Mouse (Mus musculus) lung, embryonic 14.5 days (tissue): ENCODE measurements at regions not wholly inside any gene's neighbourhood (a gene's known extent, or its start where the extent isn't known, plus 50 kb on each side); places are given as distances from the start of the nearest gene placed in this dataset. TPM values are rescaled to one million over a fixed set of nuclear protein-coding genes. Genes with fewer than 3 reads are reported as not detected.
"Not testable (repeated sequence)": the region's sequence is repeated elsewhere in the genome, so short reads cannot be mapped to it uniquely, and the experiment has no call there.

Experiments
- ATAC-seq: fragments of 200-750 bp; cut with Nextera tagmentation; 2 replicates; pipeline ENCODE4 v1.8.0; 2017; ENCODE audit warnings: mild to moderate bottlenecking, moderate TSS enrichment, moderate library complexity; ENCODE audit not compliant: insufficient read depth
- DNase-seq: peaks from one replicate; pipeline ENCODE4 v3.0.0-alpha.2; 2015
- H3K27ac ChIP-seq: fragments of 300-500 bp; sonication (generic); 2 replicates; pipeline ENCODE4 v1.5.1; 2014; ENCODE audit warnings: low read depth, mild to moderate bottlenecking, moderate library complexity
- H3K27me3 ChIP-seq: fragments of 300-500 bp; sonication (generic); 2 replicates; pipeline ENCODE4 v1.6.1; 2014; ENCODE audit warnings: low read length, control low read depth; ENCODE audit not compliant: insufficient read depth
- H3K36me3 ChIP-seq: fragments of 300-500 bp; sonication (generic); 2 replicates; pipeline ENCODE4 v1.6.1; 2014; ENCODE audit warnings: control low read depth; ENCODE audit not compliant: insufficient read depth
- H3K4me1 ChIP-seq: fragments of 300-500 bp; sonication (generic); 2 replicates; pipeline ENCODE4 v1.6.1; 2014; ENCODE audit warnings: antibody characterized with exemption, control low read depth; ENCODE audit not compliant: insufficient read depth
- H3K4me2 ChIP-seq: fragments of 300-500 bp; sonication (generic); 2 replicates; pipeline ENCODE4 v1.6.1; 2014; ENCODE audit warnings: mild to moderate bottlenecking
- H3K4me3 ChIP-seq: fragments of 300-500 bp; sonication (generic); 2 replicates; pipeline ENCODE4 v1.5.1; 2014; ENCODE audit warnings: low read depth, low read length
- H3K9ac ChIP-seq: fragments of 300-500 bp; sonication (generic); 2 replicates; pipeline ENCODE4 v1.6.1; 2014
- H3K9me3 ChIP-seq: fragments of 300-500 bp; sonication (generic); 2 replicates; pipeline ENCODE4 v1.6.1; 2016; ENCODE audit warnings: low read depth, low read length, control low read depth
- CTCF ChIP-seq: IDR thresholded peaks from 2 replicates; pipeline ENCODE4 v1.5.1; 2016; ENCODE audit warnings: antibody characterized with exemption, low read depth
- WGBS: fragments of 180-500 bp; shearing (Covaris S2); extraction: QIAGEN DNeasy Blood & Tissue Kit; methylation state at CpG from one replicate; pipeline ENCODE4 v1.1.7; 2014; 5-methylcytosine and 5-hydroxymethylcytosine counted together
- microRNA-seq: library from miRNA; unstranded; fragments of <30 nt; microRNA quantifications from one replicate; pipeline ENCODE4, GENCODE M21; 2016; ENCODE audit warnings: borderline number of aligned reads

- Histone ChIP-seq H3K36me3 (no peaks in the 10 kb centered on the region), H3K27ac (no peak overlapping the region), H3K9ac (no peak overlapping the region), H3K4me3 (no peak overlapping the region), H3K4me2 (no peak overlapping the region), H3K4me1 (no peaks in the 10 kb centered on the region), H3K9me3 (no peaks in the 10 kb centered on the region), H3K27me3 (no peaks in the 10 kb centered on the region)
- DNase-seq = no peak
- no peak for TF ChIP-seq CTCF
- no peak for ATAC-seq
- WGBS = 50% methylated on average over 4 of the region's 4 CpGs
Observed at GRCm38 (mm10) chr16:65441954-65442353, 78.4 kb upstream of the Pou1f1 start.

DNA sequence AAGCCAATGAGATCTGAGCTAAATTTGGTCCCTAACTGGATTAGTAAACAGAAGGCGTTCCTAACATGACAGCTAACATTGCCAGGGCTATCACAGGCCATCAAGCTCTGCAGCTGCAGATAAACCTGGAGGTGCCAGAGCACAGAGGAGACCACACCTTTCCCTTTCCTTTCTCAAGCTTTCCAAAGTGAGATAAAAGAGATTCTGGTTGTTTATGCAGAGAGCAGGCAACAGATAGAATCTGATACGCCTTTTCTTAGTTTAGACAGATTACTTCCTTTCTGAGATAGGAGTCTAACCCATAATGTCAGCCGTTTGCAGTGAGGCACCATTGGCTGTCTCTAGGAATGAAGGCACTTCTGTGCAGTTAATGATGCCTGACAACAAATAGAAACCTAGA, 71.5 kb upstream of the Pou1f1 start:
- Histone ChIP-seq H3K9ac (no peak overlapping the region), H3K4me1 (no peaks in the 10 kb centered on the region), H3K9me3 (no peaks in the 10 kb centered on the region), H3K27me3 (no peaks in the 10 kb centered on the region), H3K4me3 (no peak overlapping the region), H3K4me2 (no peak overlapping the region), H3K36me3 (no peaks in the 10 kb centered on the region), H3K27ac (no peak overlapping the region)
- no peak for TF ChIP-seq CTCF
- DNase-seq (no peak), ATAC-seq (no peak)
- WGBS = 25% methylated on average over 3 of the region's 3 CpGs

DNA sequence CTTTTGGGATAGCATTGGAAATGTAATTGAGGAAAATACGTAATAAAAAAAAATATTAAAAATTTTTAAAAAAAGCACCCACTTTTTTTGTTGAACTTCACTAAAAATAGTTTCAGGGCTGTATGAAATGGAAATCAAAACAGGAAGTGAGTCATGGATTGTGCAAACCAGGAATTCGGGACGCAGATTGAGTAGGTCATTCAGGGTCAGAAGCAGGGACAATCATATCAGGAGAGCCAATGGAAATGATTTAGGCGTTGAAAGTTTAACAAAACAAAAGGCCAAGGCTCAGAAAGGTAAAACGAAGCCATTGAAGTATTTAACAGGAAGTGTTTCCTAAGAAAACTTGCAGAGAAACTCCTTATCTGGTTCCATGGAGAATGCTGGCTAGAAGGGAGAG, 69.6 kb upstream of the Pou1f1 start:
- DNase-seq = no peak
- H3K27ac ChIP-seq = no peak overlapping the region
- no peaks in the 10 kb centered on the region for H3K4me1 ChIP-seq
- ATAC-seq = no peak
- no peaks in the 10 kb centered on the region for H3K27me3 ChIP-seq
- H3K9me3 ChIP-seq = no peaks in the 10 kb centered on the region
- no peak overlapping the region for H3K9ac ChIP-seq
- no peak for TF ChIP-seq CTCF
- no peak overlapping the region for H3K4me2 ChIP-seq
- H3K36me3 ChIP-seq = no peaks in the 10 kb centered on the region
- H3K4me3 ChIP-seq = no peak overlapping the region
- WGBS = 60% methylated on average over 5 of the region's 5 CpGs

DNA sequence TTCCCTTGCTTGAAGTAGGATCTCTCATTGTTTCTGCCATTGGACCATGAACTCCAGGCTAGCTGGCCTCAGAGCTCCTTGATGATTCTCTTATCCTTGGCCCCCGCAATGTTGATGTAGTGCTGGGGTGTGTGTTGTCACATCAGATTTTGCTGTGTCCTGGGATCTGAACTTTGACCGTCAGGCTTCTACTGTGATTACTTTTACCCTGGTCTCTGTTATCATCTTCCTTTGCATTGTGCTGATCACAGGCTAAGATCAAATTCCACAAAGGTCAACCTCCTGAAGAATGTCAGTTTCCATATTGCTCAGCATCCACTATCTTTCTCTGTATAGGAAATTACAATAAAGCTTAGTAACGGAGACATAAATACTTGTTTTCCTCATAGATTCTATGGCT, 68.4 kb upstream of the Pou1f1 start:
- 70% methylated on average over 3 of the region's 3 CpGs for WGBS
- no peaks in the 10 kb centered on the region for H3K9me3 ChIP-seq

DNA sequence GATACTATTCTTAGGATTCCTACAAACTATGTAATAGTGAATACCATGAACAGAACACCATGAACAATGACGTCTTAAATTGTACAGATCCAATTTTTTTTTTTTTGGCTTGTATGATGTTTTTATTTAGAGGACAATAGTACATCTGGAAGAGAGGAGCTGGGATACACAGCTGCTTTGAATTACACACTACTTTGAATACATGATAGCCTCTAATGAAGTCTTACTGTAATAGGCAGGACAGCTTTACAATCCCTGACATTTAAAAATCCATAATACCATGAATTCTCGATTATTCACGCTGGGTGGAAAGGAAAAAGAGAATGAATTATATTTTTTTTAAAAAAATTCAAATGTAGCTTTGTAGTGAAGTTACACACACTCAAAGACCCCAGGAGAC, 63.4 kb upstream of the Pou1f1 start:
- WGBS = 74% methylated on average over 1 of the region's 3 CpGs
- not testable (repeated sequence) for H3K27me3 ChIP-seq, H3K4me2 ChIP-seq, H3K4me1 ChIP-seq, H3K4me3 ChIP-seq, H3K9me3 ChIP-seq, H3K27ac ChIP-seq, ATAC-seq, H3K9ac ChIP-seq, DNase-seq, H3K36me3 ChIP-seq

More for the DNA sequence above, 68.4 kb upstream of the Pou1f1 start:
- Histone ChIP-seq H3K4me1 (no peaks in the 10 kb centered on the region), H3K27me3 (no peaks in the 10 kb centered on the region), H3K36me3 (no peaks in the 10 kb centered on the region), H3K4me2 (no peak overlapping the region), H3K9ac (no peak overlapping the region), H3K4me3 (no peak overlapping the region), H3K27ac (no peak overlapping the region)
- ATAC-seq (no peak), DNase-seq (no peak)
- no peak for TF ChIP-seq CTCF

DNA sequence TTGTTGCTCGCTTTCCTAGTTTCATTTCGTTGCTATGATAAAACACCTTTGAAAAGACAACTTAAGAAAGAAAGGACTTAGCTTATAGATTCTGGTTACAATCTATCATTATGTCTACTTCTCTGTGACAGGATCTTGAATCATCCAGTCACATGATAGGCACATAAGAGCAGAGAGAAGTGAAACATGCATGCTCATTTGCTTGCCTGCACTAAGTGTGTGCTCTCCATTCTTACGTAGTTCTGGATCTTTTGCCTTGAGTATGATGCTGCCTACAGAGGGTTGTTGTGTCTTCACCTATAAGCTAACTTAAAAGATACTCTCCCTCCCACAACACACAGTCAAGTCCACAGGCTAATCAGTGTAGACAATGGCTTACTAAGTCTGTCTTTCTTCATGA, 62.1 kb upstream of the Pou1f1 start:
- no peaks in the 10 kb centered on the region for H3K27me3 ChIP-seq
- no peak for ATAC-seq
- H3K4me1 ChIP-seq = no peaks in the 10 kb centered on the region
- WGBS = 85% methylated on average over 3 of the region's 3 CpGs
- no peak for DNase-seq
- no peak overlapping the region for H3K4me3 ChIP-seq
- no peak overlapping the region for H3K27ac ChIP-seq
- no peaks in the 10 kb centered on the region for H3K9me3 ChIP-seq
- H3K9ac ChIP-seq = no peak overlapping the region
- no peaks in the 10 kb centered on the region for H3K36me3 ChIP-seq
- H3K4me2 ChIP-seq = no peak overlapping the region
- TF ChIP-seq CTCF = no peak

- no peak overlapping the region for H3K4me2 ChIP-seq
- H3K27me3 ChIP-seq = no peaks in the 10 kb centered on the region
- DNase-seq (no peak), ATAC-seq (no peak)
- 57% methylated on average over 4 of the region's 4 CpGs for WGBS
- H3K27ac ChIP-seq = no peak overlapping the region
- no peak for TF ChIP-seq CTCF
- H3K9ac ChIP-seq = no peak overlapping the region
- no peaks in the 10 kb centered on the region for H3K4me1 ChIP-seq
- no peak overlapping the region for H3K4me3 ChIP-seq
- H3K9me3 ChIP-seq = no peaks in the 10 kb centered on the region
- no peaks in the 10 kb centered on the region for H3K36me3 ChIP-seq
Observed at GRCm38 (mm10) chr16:65469681-65470080, 50.6 kb upstream of the Pou1f1 start.

Small RNA genes lying in the stretch of these regions (microRNA-seq; reads per million reads assigned to microRNA genes)
- gene Gm23659 = not detected
